16 mouse cellular contexts compared by ENCODE assay signal in genomic region chr9:44269973-44270372, GRCm38 (mm10). TPM values are rescaled to one million over a fixed set of nuclear protein-coding genes. Genes with fewer than 3 reads are reported as not detected.
"Had no signal": no experiment of that assay in that cellular context is flagged by ENCODE, and none has a peak within 500 bp of the region (broad histone marks: within the 10 kb centered on the region; RNA-seq: fewer than 3 reads in every experiment).

No protein-coding gene starts in this region.

- DNase-seq: kidney, adult 9 months; kidney, postnatal 25 days; layer of hippocampus, adult 9-11 months; liver; liver, postnatal 0 days; lung, embryonic 14.5 days; lung, postnatal 10 days; lung, postnatal 4 days; midbrain, embryonic 14.5 days; right cerebral cortex, adult 18-20 months; right cerebral cortex, postnatal 14 days; right cerebral cortex, postnatal 4 days; thymus, adult 18-20 months; thymus, postnatal 36 days had no signal

RNA-seq across cellular contexts. Expression of gene Pdzd3, which starts 18.7 kb away (rescaled TPM):
- total RNA-seq: megakaryocyte-erythroid progenitor cell, adult 5-6 weeks had no signal

RNA-seq across cellular contexts. Expression of gene Ccdc153, which starts 29.5 kb away (rescaled TPM):
- total RNA-seq: megakaryocyte progenitor cell, adult 5-6 weeks; megakaryocyte-erythroid progenitor cell, adult 5-6 weeks had no signal
